Mouse (Mus musculus) CD4-positive, CD25-positive, alpha-beta regulatory T cell, adult 4 months (primary cell): ENCODE results near the gene Nid2. TPM values are rescaled to one million over a fixed set of nuclear protein-coding genes. Genes with fewer than 3 reads are reported as not detected.

ENCODE experiments used
- ATAC-seq: one replicate; pipeline ENCODE4 v1.8.0; 2017
- polyA plus RNA-seq, 2 experiments: library from polyadenylated mRNA; unstranded; fragments of 100-300 nt; shearing (Covaris generic); gene quantifications; one replicate each; pipeline ENCODE4 v1.2.1; 2017

The Nid2 gene
- polyA plus RNA-seq, 2 experiments from 2014 or later = 1.1 to 5.1 TPM

DNA sequence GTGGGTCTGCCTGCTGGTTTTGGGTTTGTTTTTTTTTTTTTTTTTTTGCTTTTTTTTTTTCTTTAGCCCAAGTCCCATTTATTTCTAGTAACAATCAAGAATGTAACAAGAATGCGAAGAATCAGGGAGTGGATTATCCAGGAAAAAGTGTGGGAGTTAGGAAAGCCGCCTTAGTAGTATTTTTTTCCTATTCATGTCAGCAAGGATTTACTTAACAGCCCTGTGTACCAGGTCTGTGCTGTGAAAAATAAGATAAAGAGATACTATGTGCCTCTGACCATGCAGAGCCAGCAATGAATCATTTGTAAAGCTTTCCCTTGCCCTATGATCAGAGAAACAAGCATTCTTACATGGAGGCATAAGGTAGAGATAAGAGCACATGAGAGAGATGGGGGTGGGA, 4.8 kb upstream of the Nid2 start:
- ATAC-seq = no peak

DNA sequence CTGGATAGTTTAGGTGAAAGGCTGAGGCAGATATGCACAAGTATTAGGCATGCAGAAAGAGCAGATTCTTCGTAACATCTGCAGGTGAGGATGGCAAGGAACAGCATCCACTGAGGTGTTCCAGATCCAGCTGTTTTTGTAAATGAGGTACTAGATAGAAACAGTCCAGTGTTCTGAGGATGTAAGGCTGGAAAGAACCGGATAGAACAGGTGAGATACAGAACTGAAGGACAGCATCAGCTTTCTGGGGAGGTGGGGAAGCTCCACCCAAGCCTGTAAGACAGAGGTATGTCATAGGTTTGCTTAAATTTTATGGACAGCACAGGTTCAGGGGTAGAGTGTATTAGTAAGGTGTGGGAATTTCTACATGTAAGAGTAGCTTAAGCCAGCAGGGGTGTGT, 4.3 kb upstream of the Nid2 start:
- no peak for ATAC-seq

DNA sequence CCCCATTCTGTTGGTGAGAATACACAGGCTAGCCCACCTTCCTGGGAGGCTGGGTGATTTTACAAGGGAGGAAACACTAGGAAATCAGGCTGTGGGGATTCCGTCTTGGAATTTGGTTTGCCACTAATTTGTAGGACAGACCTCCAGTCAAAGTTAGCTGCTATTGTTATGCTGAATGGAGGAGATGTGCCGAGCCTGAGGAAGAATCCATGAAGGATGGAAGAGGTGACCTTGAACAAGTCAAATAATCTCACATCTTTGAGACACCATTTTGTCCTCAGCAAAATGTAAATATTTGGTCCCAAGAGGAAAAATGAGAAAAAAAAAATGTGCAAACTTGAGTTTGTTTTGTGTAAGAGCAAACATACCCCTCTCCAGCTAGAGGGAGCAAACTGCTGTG, 1.3 kb upstream of the Nid2 start:
- ATAC-seq = no peak

DNA sequence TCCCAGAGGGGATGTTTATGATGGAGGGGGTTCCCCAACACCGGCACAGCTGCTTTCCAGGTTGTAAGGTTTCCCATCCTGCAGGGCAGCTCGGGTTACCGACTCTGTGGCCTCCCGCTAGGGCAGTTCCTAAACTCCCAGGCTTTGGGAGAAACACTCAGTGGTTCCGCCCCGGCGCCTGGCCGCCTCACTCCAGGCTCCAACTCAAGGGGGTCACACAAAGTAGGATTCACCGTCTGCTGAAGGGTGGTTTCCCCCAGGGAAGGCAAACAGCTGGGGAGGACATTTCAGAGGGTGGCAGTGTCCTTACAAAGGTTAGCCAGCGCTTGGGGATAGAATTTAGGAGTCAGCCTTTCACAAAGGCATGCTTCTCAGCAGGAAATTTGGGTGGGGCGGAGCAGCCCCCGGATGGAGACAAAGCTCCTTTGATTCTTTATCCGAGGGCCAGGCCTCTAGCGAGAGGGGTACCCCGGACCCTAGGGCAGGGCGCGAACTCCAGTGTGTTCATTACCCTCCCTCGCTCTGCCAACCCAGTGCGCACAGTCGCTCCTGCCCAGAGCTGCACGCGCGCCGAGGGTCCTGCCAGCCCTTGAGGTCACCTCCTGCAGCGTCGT, 547 bp upstream of the Nid2 start:
- ATAC-seq = no peak

DNA sequence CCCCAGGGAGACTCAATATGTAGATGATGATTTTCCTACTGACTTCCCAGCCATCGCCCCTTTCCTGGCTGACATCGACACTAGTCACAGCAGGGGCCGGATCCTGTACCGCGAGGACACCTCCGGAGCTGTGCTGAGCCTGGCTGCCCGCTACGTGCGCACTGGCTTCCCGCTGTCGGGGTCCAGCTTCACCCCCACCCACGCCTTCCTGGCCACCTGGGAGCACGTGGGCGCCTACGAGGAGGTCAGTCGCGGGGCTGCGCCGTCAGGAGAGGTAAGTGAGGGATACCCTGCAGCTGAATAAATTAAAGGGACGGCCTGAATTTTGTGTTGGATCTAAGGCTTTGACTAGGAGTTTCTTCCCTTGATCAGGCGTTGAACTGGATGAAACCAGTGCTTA, 1.2 kb downstream of the Nid2 start:
- ATAC-seq = no peak

DNA sequence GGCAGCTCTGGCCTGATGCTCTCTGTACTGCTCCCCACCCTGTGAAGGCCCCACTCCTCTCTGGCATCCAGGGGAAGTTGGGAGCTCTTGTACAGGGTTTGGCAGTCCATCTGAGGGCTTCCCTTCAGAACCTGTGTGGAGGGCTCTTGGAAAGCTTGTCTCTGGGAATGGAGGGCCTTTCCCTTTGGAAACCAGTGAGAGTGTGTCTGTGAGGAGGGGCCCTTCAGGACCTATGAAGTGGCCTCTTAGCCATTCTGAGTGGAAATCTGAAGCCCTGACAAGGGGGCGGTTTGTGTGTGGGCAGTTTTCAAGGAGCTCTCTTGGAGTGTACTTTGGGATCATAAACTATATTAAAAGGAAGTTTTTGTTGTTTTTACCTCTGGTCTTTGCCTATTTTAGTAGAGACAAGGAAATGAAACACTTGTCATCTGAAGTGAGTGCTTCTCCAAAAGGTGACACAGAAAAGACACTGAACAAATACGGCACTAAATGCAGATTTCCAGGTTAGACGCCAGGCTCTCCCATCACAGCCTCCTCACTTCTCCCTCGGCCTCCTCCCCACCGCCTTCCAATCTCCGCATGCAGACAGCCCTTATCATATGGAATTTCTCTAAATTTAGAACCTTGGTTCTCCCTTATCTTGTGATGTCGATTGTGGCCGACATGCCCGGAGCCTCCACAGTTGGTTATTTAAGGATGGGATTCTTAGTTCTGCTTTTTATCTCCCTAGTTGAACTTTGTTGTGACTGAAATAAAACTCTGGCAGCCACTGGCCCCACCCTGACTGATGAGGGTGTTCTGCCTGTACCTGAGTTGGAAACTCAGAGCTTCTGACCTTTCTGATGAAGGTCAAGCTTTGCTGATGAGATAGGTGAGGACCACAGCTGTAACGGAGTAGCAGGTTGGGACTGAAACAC, 8.5 kb downstream of the Nid2 start:
- no peak for ATAC-seq

DNA sequence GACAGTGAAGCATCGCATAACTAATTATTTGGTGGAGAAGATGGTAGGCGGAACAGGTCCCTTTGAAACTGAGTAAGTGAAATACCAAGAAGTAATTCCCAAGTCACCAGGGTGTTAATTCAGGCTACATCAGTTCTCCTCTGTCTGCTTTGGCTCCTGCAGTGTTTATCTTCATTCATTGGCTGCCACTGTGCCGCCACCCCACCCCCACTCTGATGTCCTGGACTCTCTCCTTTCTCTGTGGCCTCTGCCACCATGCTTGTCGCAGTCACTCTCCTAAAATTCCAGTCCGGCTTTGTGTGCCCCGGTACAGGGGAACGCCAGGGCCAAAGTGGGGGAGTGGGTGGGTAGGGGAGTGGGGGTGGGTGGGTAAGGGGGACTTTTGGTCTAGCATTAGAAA, 9.7 kb downstream of the Nid2 start:
- ATAC-seq = no peak

DNA sequence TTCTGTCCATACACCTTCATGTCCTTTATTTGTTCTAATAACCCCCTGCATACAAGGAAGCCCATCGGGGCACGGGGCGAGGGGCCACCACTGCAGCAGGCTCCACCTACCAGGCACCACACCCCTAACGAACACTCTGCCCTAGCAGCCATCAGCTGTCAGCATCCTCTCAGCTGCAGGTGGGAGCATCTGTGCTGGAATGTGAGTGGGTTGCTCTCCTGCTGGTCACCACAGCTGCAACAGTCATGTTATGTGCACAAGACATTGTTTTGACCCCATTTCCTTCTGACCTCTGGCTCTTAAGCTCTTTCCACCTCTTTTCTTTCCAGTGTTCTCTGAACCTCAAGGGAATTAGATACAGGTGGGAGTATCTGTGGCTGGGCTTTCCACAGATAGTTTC, 10.9 kb downstream of the Nid2 start:
- ATAC-seq = no peak

DNA sequence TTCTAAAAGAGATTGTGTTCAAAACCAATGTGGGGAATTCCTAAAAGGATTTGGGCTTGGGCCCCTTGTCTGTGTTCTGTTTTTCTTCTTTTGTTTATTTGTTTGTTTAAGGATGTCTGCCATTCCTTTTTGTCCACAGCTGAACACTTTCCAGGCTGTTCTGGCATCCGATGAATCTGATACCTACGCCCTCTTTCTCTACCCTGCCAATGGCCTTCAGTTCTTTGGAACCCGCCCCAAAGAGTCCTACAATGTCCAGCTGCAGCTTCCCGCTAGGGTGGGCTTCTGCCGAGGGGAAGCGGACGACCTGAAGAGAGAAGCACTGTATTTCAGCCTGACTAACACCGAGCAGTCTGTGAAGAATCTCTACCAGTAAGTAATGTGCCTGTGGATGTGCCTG, 12.5 kb downstream of the Nid2 start:
- ATAC-seq = no peak

DNA sequence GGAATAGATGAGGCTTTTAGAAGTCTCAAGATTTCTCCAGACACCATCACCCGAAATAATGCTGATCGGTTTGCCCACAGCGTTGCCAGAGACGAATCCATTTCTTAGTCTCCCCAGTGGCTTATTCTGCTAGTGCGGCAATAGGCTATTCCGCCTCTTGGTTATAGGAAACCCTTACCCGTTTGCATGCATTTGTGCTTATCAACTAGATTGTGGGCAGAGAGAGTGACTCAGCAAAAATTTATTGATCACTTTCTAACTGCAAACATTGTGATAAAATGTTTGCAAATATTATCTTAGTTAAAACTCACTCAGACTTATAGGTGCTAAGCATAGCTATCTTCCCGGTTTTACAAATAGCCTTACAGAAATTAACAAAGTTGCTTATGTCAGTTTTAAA, 13.3 kb downstream of the Nid2 start:
- ATAC-seq = no peak

DNA sequence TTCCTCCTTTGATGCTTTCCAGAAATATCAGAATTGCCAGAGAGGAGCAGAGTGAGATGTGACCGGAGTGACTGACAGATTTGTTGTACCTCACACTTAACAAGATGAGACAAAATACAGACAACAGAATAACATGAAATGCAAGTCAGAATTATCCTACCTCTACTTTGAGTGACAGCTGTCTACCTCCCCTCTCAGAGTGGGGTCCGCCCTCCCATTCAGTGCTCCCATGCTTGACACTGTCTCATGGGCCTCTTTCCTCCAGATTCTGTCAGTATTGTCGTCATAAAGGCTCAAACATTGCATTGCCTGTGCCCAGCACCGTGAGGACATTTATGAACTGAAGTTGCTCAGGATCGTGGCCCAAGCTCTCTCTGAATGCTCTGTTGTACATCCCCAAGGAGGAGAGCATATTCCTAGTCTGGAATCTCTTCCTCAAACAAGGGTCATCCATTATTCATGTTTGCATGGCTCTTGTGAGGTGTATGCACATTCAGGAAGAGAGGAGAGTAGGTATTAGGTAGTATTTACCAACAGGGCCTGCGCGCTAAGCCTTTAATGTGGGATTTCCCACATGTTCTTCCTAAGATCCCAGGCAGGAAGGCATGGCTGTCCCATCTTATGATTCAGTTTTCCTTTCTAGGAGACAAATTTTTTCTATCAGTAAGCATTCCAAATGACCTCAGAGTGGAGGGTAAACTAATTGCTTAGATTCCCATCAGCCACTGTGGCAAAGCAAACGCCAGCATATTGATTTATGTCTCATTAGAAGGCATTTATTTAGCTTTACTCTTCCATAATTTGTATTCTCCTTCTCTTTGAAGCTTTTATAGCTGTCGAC, 14.7 kb downstream of the Nid2 start:
- no peak for ATAC-seq

DNA sequence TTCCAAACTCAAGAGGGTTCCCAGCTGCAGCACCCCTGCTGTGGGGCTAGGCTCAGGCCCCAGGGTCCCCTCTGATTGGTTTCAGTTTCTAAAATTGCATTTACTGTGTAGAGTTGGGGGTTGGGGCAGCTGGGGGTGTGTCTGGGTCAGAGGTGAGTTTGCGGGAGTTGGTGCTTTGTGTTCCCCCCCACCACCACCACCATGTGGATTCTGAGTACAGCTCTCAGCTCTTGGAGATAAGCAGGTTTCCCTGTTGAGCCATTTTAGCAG, 15.2 kb downstream of the Nid2 start:
- no peak for ATAC-seq

DNA sequence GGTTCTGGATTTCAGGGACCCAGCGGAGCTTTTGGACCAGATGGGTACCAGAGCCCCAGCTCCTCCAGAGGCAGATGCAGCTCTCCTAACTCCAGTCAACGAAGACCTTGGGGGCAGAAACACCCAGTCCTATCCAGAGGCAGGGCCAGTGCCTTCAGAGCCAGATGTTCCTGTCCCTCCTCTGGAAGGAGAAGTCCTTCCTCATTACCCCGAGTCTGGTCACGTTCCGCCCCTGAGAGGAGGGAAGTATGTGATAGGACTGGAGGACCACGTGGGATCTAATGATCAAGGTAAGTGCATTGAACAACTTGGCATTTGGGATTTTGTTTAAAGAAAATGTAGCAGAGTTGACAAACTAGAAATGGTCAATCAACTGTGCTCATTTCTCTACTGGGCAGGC, 17.6 kb downstream of the Nid2 start:
- no peak for ATAC-seq

DNA sequence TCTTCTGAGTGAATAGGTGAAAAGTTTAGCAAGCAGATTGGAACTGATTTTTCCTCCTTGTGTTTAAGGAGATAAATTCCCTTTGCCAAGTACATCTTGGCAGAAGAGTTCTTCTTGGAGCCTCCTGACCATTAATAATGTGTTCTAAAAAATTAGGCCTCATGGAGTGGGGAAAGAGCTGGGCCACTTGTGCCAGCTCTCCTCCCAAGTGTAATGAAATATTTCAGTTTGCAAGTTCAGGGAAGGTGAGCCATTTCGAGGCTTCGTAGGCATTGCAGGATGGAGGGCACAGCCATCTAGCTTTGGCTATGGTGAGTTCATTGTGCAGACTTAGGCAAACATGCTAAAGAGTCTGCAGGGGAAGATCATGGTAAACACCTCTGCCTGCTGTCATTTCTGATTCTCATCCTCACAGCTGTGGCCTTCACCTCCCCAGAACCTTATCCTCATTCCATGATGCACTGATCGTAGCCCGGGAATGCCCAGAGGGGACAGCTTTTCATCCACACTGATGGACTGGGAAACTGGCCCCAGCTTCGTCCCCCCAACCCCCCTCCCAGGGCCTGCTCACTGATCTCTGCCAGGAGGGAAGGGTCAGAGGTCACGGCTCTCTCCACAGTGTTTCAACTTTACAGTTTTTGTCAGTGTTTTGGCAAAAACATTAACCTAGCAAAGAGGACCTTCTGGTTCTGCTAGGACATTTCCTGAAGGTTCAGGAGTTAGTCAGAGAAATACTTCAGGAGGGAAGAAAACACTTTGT, 18.6 kb downstream of the Nid2 start:
- ATAC-seq = no peak

DNA sequence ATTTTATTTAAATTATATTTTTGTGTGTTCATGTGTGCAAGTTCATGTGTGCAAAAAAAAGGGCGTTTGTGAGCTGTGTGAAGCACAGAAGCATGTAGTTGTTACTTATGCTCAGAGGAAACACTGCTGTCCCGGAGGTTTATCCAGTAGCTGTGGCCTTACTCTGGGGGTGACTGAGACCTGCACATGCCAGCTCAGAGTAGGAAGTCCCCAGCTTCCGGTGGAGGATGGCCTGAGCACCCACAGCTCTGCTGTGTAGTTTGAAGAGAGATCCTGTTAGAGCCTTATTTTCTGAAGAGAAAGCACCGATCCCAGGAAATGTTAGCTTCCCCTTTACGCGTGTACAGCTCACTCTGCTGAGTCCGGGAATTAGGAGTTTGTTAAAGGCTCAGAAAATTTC, 20.1 kb downstream of the Nid2 start:
- peak; percentile 83 for ATAC-seq

DNA sequence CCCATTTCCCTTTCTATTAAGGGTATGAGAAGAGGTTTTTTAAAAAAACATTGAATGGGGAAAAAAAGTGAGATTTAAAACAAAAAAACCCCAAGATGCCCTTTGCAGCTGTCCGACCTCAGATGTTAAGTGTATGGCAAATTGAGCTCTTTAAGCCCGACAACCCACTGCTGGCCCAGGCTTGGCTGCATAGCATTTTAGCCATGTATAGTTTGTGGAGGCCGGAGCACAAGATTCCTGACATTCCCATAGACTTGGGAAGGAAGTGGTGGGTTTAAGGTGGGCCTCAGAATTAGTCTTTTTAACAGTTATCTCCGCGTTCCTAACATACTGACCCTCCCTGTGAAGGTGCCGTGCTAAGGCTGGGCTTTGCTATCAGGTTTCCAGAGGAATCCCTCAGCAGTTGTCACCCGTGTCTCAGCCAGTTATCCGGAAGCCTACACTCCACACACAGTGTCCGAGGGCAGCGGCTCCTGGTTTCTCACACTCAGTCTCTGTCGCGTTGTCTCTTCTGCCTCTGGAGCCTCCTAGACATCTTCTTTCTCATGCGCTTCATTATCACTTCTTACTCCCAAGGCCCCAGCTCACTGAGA, 23.1 kb downstream of the Nid2 start:
- ATAC-seq = no peak

DNA sequence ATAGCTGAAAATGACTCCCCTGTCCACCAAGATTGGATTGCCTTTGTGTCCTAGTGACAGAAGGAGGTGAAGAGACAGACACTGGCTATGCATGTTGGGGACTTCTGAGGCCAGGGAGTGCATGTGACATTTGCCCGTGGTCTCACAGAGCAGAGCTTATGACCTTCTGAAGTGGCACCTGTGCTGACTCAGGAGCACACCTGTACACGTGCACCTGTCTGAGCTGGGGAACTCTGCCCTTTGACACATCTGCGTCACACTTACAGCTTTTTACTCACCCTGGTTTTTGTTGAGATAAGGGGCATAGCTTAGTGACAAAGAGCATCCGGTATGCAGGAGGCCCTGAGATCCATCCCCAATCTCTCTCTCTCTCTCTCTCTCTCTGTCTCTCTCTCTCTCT, 24.4 kb downstream of the Nid2 start:
- ATAC-seq = no peak

DNA sequence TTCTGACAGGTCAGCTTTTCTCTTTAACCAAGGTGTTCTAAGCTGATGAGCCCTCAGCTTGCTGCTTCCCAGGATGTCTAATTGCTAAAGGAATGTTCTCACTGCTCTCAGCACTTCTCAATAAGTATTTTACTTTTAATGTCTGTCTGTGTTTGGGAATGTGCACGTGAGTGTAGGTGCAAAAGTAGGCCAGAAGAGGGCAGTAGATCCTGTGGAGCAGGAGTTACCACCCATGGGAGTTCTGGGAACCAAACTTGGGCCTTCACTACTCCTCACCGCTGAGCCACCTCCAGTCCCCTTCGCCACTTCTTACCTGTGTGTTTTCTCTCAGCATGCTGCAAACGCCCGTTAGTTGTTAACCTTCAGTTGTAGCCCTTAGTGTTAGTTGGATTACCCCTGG, 25.1 kb downstream of the Nid2 start:
- no peak for ATAC-seq

DNA sequence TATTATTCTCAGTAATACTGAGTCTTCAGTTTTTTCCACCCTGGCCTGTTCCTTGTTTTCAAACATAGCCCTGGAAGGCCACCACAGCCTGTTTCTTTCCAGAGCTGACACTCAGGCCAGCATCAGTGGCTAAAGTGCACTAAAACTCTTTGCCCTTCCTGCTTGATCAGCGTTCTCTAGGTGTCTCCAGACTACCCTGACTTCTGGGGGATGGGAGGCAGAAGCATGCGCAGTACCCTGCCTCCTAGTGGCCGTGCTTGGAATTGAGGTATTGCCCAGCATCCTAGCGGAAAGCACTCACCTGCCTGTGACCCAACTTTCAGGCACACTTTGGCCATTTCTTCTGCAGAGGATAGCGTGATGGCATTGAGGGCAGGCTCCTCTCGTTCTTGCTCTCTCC, 25.8 kb downstream of the Nid2 start:
- ATAC-seq = no peak

DNA sequence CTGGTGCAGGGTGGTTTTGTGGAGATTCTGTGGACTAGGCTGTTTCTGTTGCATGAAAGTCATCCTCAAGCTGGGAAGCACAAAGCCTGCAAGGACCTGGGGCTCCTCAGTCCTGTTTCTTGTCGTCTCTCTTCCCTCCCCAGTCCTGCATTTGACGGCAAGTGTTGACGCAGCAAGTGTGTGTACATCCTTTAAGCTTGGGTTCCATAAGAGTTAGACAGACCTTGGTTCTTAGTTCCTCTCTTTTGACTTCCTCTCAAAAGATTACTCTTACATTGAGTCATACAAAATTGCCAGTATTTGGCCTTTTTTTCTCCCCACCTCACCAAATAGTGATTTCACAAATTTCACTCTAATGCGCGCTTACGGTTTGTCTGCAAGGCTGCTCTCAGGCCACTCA, 26.3 kb downstream of the Nid2 start:
- no peak for ATAC-seq

DNA sequence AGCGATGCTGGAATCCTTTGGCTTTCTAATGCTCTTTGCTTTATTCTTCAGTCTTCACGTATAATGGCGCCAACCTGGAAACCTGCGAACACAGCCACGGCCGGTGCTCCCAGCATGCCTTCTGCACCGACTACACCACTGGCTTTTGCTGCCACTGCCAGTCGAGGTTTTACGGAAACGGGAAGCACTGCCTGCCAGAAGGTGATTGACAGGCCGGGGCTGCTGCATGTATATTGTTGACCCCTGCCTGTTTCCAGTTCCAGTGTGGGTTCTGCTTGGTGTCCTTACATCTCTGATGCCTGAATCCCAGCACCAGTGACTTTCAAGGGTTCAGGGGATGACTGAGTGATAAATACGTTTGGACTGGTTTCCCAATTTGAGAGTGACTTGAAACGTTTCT, 26.9 kb downstream of the Nid2 start:
- no peak for ATAC-seq

DNA sequence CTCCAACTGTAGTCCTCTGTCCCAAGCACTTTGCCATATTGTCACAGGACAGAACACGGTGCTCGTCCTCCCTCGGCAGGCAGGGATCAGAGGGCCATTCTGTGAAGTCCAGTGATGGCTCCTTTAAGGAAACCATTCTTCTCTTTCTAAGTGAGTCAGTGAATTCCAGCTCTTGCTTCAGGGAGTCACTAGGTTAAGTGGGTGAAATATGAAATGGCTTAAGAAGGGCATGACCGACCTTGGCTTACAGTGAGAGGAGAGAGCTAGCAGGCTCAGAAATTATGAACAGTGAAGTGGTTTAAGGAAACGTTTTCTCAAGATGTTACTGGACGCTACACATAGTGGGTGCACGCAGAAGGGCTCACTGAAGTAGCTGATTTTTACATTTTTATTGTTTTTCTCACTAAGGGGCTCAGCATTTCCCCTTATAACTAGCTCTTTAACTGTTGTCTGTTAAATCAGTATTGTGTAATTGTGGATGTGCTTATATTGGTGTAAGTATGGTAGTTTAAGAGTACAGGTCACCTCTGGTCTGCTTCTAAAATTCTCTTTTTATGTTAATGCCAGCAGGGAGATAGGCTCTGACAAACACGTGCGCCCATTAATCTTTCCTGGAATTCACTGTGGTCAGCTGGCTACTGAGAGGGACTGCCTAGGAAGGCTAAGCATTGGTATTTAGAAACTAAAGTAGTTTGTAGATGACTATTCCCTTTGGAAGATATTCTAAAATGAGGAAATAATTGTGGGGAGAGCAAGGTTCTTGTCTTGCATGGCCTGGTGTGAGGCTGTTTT, 34.9 kb downstream of the Nid2 start:
- ATAC-seq = no peak
